Mouse (Mus musculus): ENCODE data around the gene Hecw1. TPM values are rescaled to one million over a fixed set of nuclear protein-coding genes. Genes with fewer than 3 reads are reported as not detected.

The Hecw1 gene
- polyA plus RNA-seq, 1 experiment, result 0.30 TPM

- TF ChIP-seq MYOD1 (IDR thresholded peaks at IDR 0.05; ENCODE audit: control insufficient read depth, insufficient read length, low read depth) (no peak), CEBPB (IDR thresholded peaks at IDR 0.05; ENCODE audit: low read depth) (no peak), MAX (IDR thresholded peaks at IDR 0.05) (no peak), USF1 (IDR thresholded peaks at IDR 0.05; ENCODE audit: low read depth) (no peak), FOSL1 (IDR thresholded peaks at IDR 0.05; ENCODE audit: insufficient read depth, low read length, poor library complexity, severe bottlenecking) (no peak), CTCF (IDR thresholded peaks at IDR 0.05; ENCODE audit: control insufficient read depth, insufficient read depth, insufficient read length) (no peak), MYOG (IDR thresholded peaks at IDR 0.05; ENCODE audit: control insufficient read depth, extremely low read depth, insufficient read length) (no peak)
- Histone ChIP-seq H3K27me3 (ENCODE audit: control insufficient read depth, insufficient read depth, insufficient read length) (no peaks in the 10 kb centered on the region), H3K79me3 (ENCODE audit: low read depth) (no peaks in the 10 kb centered on the region), H3ac (ENCODE audit: control insufficient read depth, insufficient read length, low read depth) (no peak overlapping the region), H3K4me3 (ENCODE audit: insufficient read depth, poor library complexity, severe bottlenecking) (no peak overlapping the region), H3K36me3 (ENCODE audit: control insufficient read depth, insufficient read depth) (no peaks in the 10 kb centered on the region), H3K79me2 (ENCODE audit: control insufficient read depth, insufficient read depth) (no peaks in the 10 kb centered on the region)
Measured at GRCm38 (mm10) chr13:14500251-14500650, 22.8 kb downstream of the Hecw1 start.

DNA sequence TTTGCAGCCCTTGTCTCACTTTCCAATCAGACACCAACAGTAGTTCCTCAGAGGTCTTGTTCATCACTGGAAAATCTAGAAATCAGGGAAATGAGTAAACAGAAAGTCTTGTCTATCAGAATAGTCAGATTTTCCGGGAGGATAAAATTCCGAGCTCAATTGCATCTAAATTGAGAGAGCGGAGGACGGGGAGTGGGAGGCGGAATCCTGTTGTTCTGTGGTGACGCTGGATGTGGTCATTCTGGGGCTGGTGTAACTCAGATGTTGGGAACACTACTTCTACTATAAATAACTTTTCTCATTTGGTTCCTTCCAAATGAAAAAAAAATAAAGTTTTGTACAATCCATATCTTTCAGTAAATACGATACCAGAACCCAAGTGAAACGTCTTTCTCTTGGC, 24.2 kb downstream of the Hecw1 start:
- no peaks in the 10 kb centered on the region for H3K79me2 ChIP-seq (ENCODE audit: control insufficient read depth, insufficient read depth)
- no peak overlapping the region for H3ac ChIP-seq (ENCODE audit: control insufficient read depth, insufficient read length, low read depth)
- H3K79me3 ChIP-seq (ENCODE audit: low read depth), result no peaks in the 10 kb centered on the region
- no peaks in the 10 kb centered on the region for H3K36me3 ChIP-seq (ENCODE audit: control insufficient read depth, insufficient read depth)
- no peak overlapping the region for H3K4me3 ChIP-seq (ENCODE audit: insufficient read depth, poor library complexity, severe bottlenecking)
- no peaks in the 10 kb centered on the region for H3K27me3 ChIP-seq (ENCODE audit: control insufficient read depth, insufficient read depth, insufficient read length)
- TF ChIP-seq FOSL1 (IDR thresholded peaks at IDR 0.05; ENCODE audit: insufficient read depth, low read length, poor library complexity, severe bottlenecking) (no peak), MYOD1 (IDR thresholded peaks at IDR 0.05; ENCODE audit: control insufficient read depth, insufficient read length, low read depth) (no peak), MAX (IDR thresholded peaks at IDR 0.05) (no peak), CEBPB (IDR thresholded peaks at IDR 0.05; ENCODE audit: low read depth) (no peak), MYOG (IDR thresholded peaks at IDR 0.05; ENCODE audit: control insufficient read depth, extremely low read depth, insufficient read length) (no peak)

DNA sequence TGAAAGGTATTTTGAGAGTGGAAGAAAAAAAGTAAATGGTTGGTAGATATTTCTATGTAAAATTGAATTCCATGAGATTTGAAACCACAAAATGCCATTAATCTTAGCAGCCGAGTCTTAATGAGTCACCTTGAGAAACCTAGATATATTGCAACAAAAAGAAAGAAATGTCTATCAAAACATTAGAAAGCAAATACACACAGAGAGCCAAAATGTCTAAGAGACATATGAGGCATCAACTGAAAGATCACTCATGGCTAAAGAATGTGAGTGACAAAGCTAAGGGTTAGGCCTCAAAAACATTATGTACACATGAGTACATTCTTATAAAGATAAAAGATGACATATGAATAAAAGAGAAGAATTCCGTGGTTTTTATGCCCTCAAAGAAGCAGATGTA, 26.1 kb downstream of the Hecw1 start:
- Histone ChIP-seq H3ac (ENCODE audit: control insufficient read depth, insufficient read length, low read depth) (no peak overlapping the region), H3K79me2 (ENCODE audit: control insufficient read depth, insufficient read depth) (no peaks in the 10 kb centered on the region), H3K4me3 (ENCODE audit: insufficient read depth, poor library complexity, severe bottlenecking) (no peak overlapping the region), H3K36me3 (ENCODE audit: control insufficient read depth, insufficient read depth) (no peaks in the 10 kb centered on the region), H3K79me3 (ENCODE audit: low read depth) (no peaks in the 10 kb centered on the region), H3K27me3 (ENCODE audit: control insufficient read depth, insufficient read depth, insufficient read length) (no peaks in the 10 kb centered on the region)
- TF ChIP-seq MAX (IDR thresholded peaks at IDR 0.05) (no peak), MYOG (IDR thresholded peaks at IDR 0.05; ENCODE audit: control insufficient read depth, extremely low read depth, insufficient read length) (no peak), FOSL1 (IDR thresholded peaks at IDR 0.05; ENCODE audit: insufficient read depth, low read length, poor library complexity, severe bottlenecking) (peak; percentile 92), USF1 (IDR thresholded peaks at IDR 0.05; ENCODE audit: low read depth) (no peak), CEBPB (IDR thresholded peaks at IDR 0.05; ENCODE audit: low read depth) (peak; percentile 82), CTCF (IDR thresholded peaks at IDR 0.05; ENCODE audit: control insufficient read depth, insufficient read depth, insufficient read length) (no peak), MYOD1 (IDR thresholded peaks at IDR 0.05; ENCODE audit: control insufficient read depth, insufficient read length, low read depth) (peak; percentile 33)

- no peaks in the 10 kb centered on the region for H3K36me3 ChIP-seq (ENCODE audit: control insufficient read depth, insufficient read depth)
- H3K79me3 ChIP-seq (ENCODE audit: low read depth), result no peaks in the 10 kb centered on the region
- no peaks in the 10 kb centered on the region for H3K27me3 ChIP-seq (ENCODE audit: control insufficient read depth, insufficient read depth, insufficient read length)
- TF ChIP-seq CEBPB (IDR thresholded peaks at IDR 0.05; ENCODE audit: low read depth), result no peak
- no peak for TF ChIP-seq CTCF (IDR thresholded peaks at IDR 0.05; ENCODE audit: control insufficient read depth, insufficient read depth, insufficient read length)
- TF ChIP-seq FOSL1 (IDR thresholded peaks at IDR 0.05; ENCODE audit: insufficient read depth, low read length, poor library complexity, severe bottlenecking), result no peak
- no peak for TF ChIP-seq MYOG (IDR thresholded peaks at IDR 0.05; ENCODE audit: control insufficient read depth, extremely low read depth, insufficient read length)
- no peak for TF ChIP-seq MYOD1 (IDR thresholded peaks at IDR 0.05; ENCODE audit: control insufficient read depth, insufficient read length, low read depth)
- TF ChIP-seq MAX (IDR thresholded peaks at IDR 0.05), result no peak
- TF ChIP-seq USF1 (IDR thresholded peaks at IDR 0.05; ENCODE audit: low read depth), result no peak
- H3K4me3 ChIP-seq (ENCODE audit: insufficient read depth, poor library complexity, severe bottlenecking), result no peak overlapping the region
- no peaks in the 10 kb centered on the region for H3K79me2 ChIP-seq (ENCODE audit: control insufficient read depth, insufficient read depth)
- no peak overlapping the region for H3ac ChIP-seq (ENCODE audit: control insufficient read depth, insufficient read length, low read depth)
Measured at GRCm38 (mm10) chr13:14487812-14488211, 35.2 kb downstream of the Hecw1 start.

DNA sequence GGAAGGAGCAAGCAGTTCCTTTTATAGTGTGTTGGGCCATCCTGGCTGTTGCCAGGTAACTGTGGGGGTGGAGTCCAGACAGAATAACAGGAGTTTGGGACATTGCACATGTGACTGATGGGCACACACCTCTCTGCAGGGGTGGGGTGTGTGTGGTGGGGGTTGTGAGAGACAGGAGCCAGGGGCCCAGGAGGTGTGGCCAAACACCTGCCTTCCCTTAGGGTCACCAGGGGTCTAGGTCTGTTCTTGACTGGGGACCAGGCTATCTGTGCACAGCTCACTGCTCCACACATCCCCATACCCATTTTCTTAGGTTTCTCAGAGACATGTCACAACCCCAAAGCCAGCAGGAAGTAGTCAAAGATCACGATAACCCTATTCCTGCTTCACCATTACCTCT, 51.9 kb downstream of the Hecw1 start:
- TF ChIP-seq MYOG (IDR thresholded peaks at IDR 0.05; ENCODE audit: control insufficient read depth, extremely low read depth, insufficient read length) (no peak), MAX (IDR thresholded peaks at IDR 0.05) (no peak), FOSL1 (IDR thresholded peaks at IDR 0.05; ENCODE audit: insufficient read depth, low read length, poor library complexity, severe bottlenecking) (no peak), CTCF (IDR thresholded peaks at IDR 0.05; ENCODE audit: control insufficient read depth, insufficient read depth, insufficient read length) (no peak)
- H3K79me3 ChIP-seq (ENCODE audit: low read depth), result no peaks in the 10 kb centered on the region
- no peak overlapping the region for H3K4me3 ChIP-seq (ENCODE audit: insufficient read depth, poor library complexity, severe bottlenecking)
- H3K79me2 ChIP-seq (ENCODE audit: control insufficient read depth, insufficient read depth), result no peaks in the 10 kb centered on the region
- H3K27me3 ChIP-seq (ENCODE audit: control insufficient read depth, insufficient read depth, insufficient read length), result no peaks in the 10 kb centered on the region
- H3ac ChIP-seq (ENCODE audit: control insufficient read depth, insufficient read length, low read depth), result no peak overlapping the region
- H3K36me3 ChIP-seq (ENCODE audit: control insufficient read depth, insufficient read depth), result no peaks in the 10 kb centered on the region

DNA sequence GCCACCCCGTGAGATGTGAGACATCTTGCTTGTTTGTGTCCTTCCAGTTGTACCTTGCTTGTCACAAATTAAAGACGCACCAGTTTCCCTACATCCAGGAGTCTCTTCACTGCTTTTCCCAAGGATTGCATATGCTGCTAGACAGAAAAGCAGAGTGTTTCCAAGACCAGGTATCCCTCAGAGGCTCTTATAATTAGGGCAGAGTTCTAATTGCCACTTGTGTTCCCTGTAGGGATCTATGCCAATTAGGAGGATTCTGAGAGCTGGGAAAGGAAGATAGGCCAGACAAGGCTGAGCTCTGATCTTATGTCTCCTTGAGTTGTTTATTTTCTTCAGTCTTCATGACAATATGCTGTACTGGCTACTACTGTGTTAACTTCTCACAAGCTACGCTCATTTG, 55.5 kb downstream of the Hecw1 start:
- no peak for TF ChIP-seq USF1 (IDR thresholded peaks at IDR 0.05; ENCODE audit: low read depth)
- no peak for TF ChIP-seq FOSL1 (IDR thresholded peaks at IDR 0.05; ENCODE audit: insufficient read depth, low read length, poor library complexity, severe bottlenecking)
- no peak for TF ChIP-seq CTCF (IDR thresholded peaks at IDR 0.05; ENCODE audit: control insufficient read depth, insufficient read depth, insufficient read length)
- no peak for TF ChIP-seq MAX (IDR thresholded peaks at IDR 0.05)
- no peak for TF ChIP-seq MYOG (IDR thresholded peaks at IDR 0.05; ENCODE audit: control insufficient read depth, extremely low read depth, insufficient read length)
- TF ChIP-seq MYOD1 (IDR thresholded peaks at IDR 0.05; ENCODE audit: control insufficient read depth, insufficient read length, low read depth), result no peak
- no peak for TF ChIP-seq CEBPB (IDR thresholded peaks at IDR 0.05; ENCODE audit: low read depth)
- H3ac ChIP-seq (ENCODE audit: control insufficient read depth, insufficient read length, low read depth), result no peak overlapping the region
- no peaks in the 10 kb centered on the region for H3K79me2 ChIP-seq (ENCODE audit: control insufficient read depth, insufficient read depth)
- H3K36me3 ChIP-seq (ENCODE audit: control insufficient read depth, insufficient read depth), result no peaks in the 10 kb centered on the region
- no peak overlapping the region for H3K4me3 ChIP-seq (ENCODE audit: insufficient read depth, poor library complexity, severe bottlenecking)
- no peaks in the 10 kb centered on the region for H3K27me3 ChIP-seq (ENCODE audit: control insufficient read depth, insufficient read depth, insufficient read length)
- H3K79me3 ChIP-seq (ENCODE audit: low read depth), result no peaks in the 10 kb centered on the region
